Mouse (Mus musculus): Measurements from ENCODE around the gene Sdccag8. TPM values are rescaled to one million over a fixed set of nuclear protein-coding genes. Genes with fewer than 3 reads are reported as not detected.

Sdccag8 gene
- total RNA-seq, 2 experiments from 2014 or later = 14.3 to 16.4 TPM

DNA sequence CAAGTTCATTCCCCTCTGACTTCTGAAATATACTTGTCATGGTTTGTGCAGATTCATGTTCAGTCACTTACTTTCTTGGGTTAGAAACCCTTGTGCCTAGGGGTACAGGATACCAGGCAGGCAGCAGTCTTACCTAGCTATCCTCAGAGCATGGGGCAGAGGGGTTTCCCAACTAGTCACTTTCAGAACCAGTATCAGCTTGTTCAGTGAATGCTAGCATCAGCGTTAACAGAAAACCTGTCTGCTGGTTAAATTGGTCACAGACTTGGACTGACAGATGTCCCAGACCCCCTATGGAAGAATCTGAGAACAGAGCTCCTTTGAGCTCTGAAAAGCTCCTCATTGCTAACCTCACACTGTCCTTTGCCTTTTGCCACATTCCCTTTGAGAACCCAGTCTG, 204.3 kb downstream of the Sdccag8 start:
- no peak for DNase-seq (ENCODE audit: low spot score in 2 of 2)
- intact Hi-C loops (cut with DNase I) = no loop called here

DNA sequence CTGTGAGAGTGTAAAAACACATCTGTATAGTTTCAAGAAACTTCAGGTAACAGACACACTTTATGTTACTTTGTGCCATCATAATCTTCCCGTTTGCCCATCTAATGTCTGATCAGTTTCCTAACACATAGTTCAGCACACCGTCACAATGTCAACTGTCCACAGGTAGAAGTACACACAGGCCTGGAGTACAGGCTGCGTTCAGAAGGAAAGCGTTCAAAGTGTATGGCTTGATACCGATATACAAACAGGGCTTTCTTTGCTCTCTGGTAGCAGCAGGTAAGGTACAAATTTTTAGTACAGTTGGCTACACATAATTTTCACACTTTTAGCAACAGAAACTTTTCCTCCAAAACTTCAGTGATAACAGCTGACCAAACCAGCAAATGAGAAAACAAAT, 205.2 kb downstream of the Sdccag8 start:
- intact Hi-C loops (cut with DNase I) = no loop called here
- no peak for DNase-seq (ENCODE audit: low spot score in 2 of 2)

DNA sequence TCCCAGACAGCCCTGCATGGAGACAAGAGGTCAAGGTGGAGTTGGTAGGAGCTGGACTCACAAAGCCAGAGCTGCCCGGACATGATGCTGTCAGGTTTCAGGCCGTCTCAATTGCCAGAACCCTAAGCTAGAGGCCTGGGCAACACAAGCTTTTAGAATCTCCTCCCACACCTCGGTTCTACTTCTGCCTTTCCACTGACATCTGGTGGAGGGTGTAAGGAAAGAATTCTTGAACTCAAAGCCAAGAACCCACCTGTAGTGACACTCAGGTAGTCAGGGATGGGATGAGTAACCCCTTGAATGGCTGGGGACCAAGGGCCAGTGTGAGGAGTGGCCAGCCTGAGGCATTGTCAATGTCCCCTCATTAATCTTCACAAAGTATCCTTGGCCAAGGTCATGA, 208.3 kb downstream of the Sdccag8 start:
- no peak for DNase-seq (ENCODE audit: low spot score in 2 of 2)
- intact Hi-C loops (cut with DNase I) = no loop called here

DNA sequence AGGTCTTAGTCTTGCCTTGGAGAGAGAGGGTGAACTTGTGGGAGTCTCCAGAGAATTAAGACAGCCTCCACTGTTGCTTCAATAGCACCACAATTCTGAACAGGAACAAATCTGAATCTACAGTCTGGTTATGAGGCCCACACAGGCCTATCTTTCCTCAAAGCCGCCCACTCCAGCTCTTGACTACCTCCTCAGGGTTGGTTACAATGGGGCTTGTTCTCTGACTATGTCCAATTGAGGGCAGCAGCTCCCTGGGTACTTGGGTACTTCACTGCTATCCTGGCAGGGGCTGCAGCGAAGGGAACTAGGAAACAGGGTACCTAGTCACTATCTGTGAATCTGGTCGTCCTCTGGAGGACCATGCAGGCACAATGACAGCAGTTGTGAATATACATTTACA, 213.2 kb downstream of the Sdccag8 start:
- peak in 1 of 2 experiments; percentile 55 for DNase-seq (ENCODE audit: low spot score in 2 of 2)

DNA sequence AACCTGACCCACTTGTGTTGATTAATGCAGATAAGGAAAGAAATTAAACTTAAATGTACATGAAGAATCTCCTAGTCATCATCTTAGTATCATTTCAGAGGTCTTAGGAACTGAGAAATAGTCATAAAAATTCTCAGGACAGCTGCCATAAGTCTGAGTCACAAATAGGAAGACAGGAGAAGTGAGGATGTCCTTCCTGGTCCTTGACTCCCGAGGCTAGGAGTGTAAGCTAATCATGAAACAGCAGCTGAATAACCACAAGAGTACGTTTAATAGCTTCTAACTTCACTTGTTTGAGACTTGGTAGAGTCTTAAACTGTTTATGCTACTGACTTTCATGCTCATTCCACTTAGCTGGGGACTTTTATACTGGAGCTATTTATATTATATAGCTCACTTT, 214.6 kb downstream of the Sdccag8 start:
- DNase-seq (ENCODE audit: low spot score in 2 of 2) = no peak
- intact Hi-C loops (cut with DNase I) = no loop called here

More for the DNA sequence above, 213.2 kb downstream of the Sdccag8 start:
- intact Hi-C loops (cut with DNase I) = no loop called here

DNA sequence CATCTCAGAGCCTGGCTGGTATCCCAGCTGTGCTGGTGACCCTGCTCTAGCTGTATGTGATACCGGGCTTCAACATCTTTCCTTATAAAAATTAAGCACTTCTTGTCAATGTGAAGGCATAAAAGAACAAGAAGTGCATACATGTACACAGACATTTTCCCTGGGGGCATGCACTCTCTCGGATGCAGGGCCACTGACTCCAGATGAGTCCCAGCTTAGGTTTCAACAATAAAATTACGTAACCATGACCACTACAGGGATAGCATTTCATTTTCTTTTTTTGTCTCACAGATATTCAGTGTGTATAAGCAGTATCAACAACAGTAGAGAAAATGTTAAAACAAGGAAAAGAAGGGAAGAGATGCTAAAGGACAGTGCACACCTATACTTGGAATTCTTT, 216.2 kb downstream of the Sdccag8 start:
- intact Hi-C loops (cut with DNase I) = no loop called here
- no peak for DNase-seq (ENCODE audit: low spot score in 2 of 2)

DNA sequence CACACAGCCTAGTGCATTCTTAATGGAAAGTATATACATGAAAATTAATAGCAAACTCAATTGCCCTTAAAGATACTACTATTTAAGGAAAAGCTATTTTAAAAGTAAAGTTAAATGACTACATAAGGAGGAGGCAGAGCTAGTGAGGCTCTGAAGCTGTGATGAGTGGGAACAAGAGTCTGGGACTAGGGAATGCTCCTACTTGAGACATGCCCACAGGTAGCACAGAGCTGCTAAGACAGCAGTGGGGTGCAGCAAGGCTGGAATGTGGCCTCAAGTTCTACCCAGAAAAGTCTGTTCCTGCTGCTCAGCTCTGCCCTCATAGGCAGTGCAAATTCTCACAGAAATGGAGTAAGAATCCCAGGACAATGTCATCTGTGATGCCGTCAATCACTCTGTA, 216.7 kb downstream of the Sdccag8 start:
- intact Hi-C loops (cut with DNase I) = no loop called here

DNA sequence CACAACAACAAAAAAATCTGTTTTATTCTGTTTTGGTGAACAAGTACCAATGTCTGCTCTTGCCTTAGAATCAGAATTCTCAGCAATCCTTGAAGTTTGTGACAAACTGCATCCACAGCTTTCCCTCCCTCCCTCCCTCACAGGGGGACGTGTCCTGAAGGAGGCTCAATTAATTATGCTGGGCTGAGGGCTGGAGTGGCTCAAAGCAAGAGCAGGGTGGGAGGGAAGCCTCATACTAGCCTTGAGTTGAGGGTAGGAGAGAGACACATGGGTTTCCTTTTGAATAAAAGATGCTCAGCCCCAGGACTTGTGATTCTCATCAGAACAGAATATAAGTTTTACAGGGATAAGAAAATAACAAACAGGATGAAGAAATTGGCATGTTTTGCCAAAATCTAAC, 217.8 kb downstream of the Sdccag8 start:
- DNase-seq (ENCODE audit: low spot score in 2 of 2) = no peak
- intact Hi-C loops (cut with DNase I) = no loop called here

More for the DNA sequence above, 216.7 kb downstream of the Sdccag8 start:
- DNase-seq (ENCODE audit: low spot score in 2 of 2) = peak in 1 of 2 experiments; percentile 61

DNA sequence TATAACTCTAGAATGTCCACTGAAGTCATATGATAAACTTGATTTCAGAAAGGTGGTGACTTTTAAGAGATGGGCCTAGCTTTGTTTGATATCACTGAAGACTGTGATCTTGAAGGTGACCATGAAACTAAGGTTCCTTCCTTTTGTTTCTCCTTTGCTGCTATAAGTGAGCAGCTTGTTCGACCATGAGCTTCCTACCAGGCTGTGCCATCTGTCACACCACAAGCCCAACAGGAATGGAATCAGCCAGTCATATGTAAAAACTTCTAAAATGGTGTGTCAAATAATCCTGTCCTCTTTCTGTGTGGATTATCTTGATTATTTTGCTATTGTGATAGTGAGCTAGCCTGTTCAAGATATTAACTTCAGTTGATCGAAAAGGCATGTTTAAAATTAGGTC, 221.0 kb downstream of the Sdccag8 start:
- DNase-seq (ENCODE audit: low spot score in 2 of 2) = no peak
- intact Hi-C loops (cut with DNase I) = no loop called here

DNA sequence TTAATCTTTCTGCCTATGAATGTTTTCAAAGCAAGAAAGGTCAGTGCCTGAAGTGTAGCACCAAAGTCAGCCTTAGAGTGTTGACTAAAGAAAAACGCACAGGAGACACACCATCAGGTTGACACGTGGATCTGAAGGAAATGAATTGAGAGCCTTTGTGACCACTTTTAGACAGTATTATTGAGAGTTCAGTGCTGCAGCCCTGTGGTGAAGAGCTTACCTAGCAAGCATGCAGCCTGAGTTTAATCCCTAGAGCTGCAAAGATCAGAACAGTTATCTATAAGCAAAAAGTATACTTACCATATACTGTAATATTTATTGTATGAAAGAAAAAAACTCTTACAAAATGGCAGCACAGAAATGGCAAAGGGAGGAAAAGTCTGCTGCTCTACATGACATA, 223.9 kb downstream of the Sdccag8 start:
- intact Hi-C loops (cut with DNase I) = no loop called here
- DNase-seq (ENCODE audit: low spot score in 2 of 2) = no peak

DNA sequence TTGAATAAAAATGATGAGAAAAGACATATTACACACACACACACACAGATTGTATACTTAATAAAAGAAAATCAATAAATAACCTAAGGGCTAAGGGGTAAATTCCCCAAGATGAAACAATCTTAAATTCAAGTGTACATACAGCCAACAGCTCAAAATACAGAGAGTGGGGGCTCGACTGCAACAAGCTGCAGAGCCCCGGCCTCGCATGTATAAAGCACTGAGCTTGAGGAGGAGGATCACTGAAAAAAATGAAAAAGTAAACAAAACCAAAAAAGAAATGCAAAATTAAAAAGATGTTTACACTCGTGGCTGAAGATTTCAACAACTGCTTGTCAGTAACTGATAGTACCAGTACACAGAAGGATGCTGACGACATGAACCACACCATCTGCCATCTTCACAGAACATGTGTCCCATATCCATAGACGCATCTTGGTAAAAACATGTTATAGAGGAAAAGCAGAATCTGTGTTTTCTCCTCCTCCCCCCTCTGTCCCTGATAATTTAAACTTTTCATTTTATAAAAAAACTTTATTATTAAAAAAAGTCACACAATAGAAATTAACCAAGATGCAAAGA, 224.7 kb downstream of the Sdccag8 start:
- peak in 1 of 2 experiments; percentile 55 for DNase-seq (ENCODE audit: low spot score in 2 of 2)
- intact Hi-C loops (cut with DNase I) = no loop called here

DNA sequence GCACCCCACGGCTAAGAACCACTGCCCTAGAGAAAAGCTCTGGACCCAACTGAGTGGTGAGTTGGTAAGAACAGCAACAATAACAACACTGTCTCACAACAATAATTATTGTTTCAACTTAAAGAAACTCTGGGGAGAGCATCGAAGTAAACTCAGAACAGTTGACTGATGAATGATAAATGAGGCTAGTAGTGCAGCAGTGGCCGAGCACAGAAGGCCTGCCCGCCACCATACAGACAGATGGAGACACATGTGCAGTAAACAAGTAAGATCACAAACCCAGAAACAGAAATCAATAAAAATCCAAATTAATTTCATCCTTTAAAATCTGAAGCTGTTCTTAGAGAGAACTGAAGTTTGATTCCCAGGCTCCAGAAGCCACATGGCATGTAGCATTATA, 225.6 kb downstream of the Sdccag8 start:
- DNase-seq (ENCODE audit: low spot score in 2 of 2) = no peak
- intact Hi-C loops (cut with DNase I) = no loop called here

DNA sequence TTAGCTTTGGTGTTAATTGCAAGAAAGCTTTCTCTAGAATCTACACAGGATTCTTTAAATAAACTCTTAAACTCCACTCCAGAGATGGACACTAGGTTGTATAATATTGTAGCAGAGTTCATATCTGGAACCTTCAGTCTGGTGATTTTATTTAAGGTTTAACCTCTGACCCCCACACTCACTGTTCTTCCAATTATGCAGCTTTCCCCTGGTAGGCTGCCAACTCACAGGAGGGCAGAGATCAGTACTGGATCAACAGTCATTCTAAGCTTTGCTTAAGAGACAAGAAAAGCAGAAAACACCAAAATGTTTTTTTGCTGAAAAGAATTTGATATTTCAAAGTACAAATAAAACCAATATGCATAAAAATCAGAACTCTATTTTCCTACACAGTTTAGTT, 231.4 kb downstream of the Sdccag8 start:
- intact Hi-C loops (cut with DNase I) = no loop called here

DNA sequence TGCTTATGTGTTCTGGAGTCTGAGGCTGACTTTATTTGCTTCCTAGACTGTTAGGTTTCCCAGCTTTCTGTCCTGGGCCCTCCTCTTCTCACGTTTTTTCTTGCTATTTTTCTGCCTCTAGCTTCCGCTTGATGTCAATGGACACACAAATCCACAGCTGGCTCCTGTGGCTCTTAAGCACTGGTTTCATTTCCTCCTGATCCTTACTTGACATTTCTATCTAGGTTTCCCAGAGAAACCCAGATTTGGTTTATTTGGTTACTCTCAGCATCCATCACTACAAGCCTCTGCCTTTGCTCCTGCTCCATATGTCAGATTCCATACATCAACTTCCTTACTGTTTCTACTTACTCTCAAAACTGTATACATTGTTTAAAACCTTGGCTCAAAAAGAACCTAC, 232.5 kb downstream of the Sdccag8 start:
- intact Hi-C loops (cut with DNase I) = no loop called here

More for the DNA sequence above, 231.4 kb downstream of the Sdccag8 start:
- DNase-seq (ENCODE audit: low spot score in 2 of 2) = no peak

DNA sequence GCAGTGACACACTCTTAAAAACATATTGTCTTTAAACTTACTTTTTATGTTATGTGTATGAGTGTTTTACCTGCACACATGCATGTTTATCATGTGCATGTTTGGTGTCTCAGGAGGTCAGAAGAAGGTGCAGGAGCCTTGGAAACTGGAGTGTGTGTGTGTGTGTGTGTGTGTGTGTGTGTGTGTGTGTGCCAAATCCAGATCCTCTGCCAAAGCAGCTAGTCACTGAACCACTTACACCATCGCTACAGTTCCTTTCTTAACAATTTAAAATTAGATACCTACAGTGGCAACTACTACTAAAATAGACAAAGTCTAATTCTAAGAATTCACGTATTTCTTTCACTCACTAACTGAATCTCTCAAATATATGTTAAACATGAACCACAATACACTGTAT, 234.3 kb downstream of the Sdccag8 start:
- DNase-seq (ENCODE audit: low spot score in 2 of 2) = peak in 1 of 2 experiments; percentile 54
- intact Hi-C loops (cut with DNase I) = no loop called here

More for the DNA sequence above, 232.5 kb downstream of the Sdccag8 start:
- no peak for DNase-seq (ENCODE audit: low spot score in 2 of 2)

DNA sequence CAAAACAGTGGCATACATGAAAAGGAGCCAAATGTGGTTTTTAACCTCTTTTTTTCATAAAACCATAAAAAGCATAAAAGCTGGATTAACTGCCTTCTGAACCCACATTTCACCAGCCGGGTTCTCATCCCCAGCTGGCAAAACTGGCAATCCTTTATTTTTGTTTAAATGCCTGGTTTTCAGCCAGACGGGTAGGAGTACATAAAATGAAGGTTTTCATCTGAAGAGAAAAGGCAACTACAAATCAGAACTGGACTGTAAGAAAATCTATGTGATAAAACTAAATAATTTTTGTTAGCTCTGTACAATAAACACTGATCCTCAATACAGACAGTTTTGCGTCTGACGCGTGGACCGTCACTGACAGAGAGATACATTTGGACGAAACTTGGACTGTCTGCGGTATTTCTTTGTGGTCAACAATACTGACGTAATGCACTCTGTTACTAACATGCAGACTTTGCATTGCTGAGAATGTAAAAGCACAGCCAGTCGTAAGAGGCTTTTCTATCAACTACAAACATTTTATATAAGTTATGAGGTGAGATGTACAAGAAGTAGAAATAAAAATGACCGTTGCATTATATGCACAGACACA, 237.0 kb downstream of the Sdccag8 start:
- DNase-seq (ENCODE audit: low spot score in 2 of 2) = peak in 1 of 2 experiments; percentile 79
- intact Hi-C loops (cut with DNase I) = loop anchor here (10.0 kb wide), 1 partner anchor 127 kb away; no protein-coding TSS in a partner anchor

DNA sequence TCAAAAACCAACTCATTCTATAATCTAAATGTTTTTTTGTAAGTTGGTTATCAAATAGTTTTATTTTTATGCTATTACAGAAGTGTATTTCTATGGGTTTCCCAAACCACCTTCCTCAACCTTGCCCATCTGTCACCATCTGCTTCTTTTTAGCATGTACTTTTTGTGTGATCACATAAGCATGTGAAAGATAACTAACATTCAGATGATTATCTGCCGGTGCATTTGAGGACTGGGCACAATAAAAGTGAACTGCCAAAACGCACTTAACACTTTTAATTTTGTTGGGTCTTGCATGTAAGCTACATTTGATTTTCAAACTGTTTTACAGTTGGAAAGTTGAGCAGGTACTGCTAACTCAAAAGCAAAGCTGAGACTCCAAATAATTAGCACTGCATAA, 240.4 kb downstream of the Sdccag8 start:
- intact Hi-C loops (cut with DNase I) = loop anchor here (10.0 kb wide), 1 partner anchor 130 kb away; no protein-coding TSS in a partner anchor
- no peak for DNase-seq (ENCODE audit: low spot score in 2 of 2)

DNA sequence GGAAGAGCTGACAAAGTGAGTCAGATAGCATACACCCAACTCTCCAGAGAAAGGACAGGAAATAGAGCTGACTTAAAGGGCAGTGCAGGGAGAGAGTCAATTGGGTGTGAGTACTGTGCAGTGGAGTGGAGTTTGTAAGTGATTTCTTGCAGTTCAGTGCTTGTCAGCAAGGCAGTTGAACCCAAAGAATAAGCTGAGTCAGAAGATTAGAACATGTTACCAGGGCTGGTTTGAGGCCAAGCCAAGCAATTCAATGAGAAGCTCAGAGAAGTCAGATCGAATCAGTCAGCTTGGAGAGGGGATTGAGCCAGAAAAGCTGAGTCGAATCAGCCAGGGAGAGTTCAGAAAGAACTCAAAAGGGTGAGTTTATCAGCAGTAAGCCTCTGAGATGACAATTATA, 247.3 kb downstream of the Sdccag8 start:
- intact Hi-C loops (cut with DNase I) = no loop called here
- DNase-seq (ENCODE audit: low spot score in 2 of 2) = no peak

DNA sequence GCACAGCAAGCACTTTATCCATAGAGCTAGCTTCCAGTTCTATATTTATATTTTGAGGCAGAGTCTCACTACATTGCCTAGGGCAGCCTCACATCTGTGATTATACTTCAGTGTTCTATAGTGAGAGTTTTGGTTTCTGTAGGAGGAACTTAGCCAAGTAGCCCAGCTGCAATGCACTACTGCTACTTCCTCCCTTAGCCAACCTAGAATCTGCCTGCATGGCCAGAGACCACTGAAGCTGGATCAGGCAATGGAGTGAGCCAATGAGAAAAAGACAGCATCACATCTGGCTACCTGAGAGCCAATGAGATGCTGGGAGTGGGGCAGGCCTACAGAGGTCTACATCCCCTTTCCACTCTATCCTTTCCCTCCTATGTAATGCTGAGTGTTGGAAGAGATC, 251.3 kb downstream of the Sdccag8 start:
- peak in 1 of 2 experiments; percentile 49 for DNase-seq (ENCODE audit: low spot score in 2 of 2)
- intact Hi-C loops (cut with DNase I) = no loop called here

DNA sequence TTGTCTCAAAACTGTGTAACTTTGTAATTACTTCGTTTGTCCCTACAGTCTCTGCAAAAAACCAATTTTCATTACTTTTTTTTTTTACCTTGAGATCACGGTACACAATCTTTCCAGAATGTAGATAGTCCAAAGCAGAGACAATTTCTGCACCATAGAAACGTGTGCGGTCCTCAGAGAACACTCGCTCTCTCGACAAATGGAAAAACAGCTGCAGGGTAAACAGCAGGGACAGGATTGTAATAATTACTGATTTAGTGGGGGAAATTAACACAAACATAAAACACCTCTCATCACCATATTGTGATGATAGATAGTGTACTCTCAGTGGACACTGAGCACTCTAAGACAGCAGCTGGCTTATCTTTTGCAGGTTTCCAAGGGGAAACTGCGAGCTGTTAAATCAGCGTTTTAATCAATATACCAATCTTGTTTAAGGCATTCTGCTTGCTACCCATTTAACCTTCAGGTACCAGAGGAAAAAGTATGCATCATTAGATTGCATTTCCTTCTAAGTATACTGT, 252.7 kb downstream of the Sdccag8 start:
- intact Hi-C loops (cut with DNase I) = no loop called here
- no peak for DNase-seq (ENCODE audit: low spot score in 2 of 2)

DNA sequence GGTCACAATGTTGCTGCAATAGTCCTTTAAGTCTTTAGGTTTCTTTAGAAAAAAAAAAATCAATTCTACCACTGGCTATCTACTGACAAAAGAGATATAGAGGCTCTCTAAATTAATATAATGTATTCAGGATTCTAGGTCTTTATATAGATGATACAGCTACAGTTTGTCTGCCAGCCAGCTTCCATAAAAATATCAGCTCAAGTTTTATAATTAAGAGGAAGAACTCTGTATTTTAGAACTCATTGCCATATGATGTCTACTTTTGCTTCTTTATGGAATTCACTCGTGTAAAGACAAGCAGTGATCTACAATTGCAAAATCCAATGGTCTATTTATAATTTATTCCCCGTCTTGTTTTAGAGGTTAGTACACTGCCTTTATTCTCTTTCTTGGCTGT, 254.7 kb downstream of the Sdccag8 start:
- DNase-seq (ENCODE audit: low spot score in 2 of 2) = peak in 1 of 2 experiments; percentile 50
- intact Hi-C loops (cut with DNase I) = no loop called here
